Mouse (Mus musculus): Measurements from ENCODE around the gene Gm30191.

Gene Gm30191

GRCm38 (mm10) chr4:134246719-134247258 lies at the start of gene Gm30191:
Gene Gm30191 (plus strand): TSS chr4:134246935.
- 65% methylated on average over 7 of the region's 7 CpGs for WGBS

DNA sequence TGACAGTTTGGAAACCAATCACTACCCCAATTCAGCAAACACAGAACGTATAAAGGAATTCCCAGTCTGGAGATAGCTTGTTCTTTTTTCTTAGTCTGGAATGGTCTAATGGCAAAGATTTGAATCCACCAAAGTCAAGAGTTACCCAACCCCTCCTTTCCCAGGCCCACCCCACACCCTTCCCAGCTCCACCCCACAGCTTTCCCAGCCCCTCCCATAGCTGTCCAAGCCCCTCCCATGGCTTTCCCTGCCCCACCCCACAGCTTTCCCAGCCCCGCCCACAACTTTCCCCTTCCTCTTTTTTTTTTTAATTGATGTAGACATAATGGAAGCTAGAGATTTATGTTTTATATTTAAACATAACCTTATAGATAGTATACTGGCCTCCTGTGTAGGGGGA lies 47.4 kb upstream of the Gm30191 start:
- WGBS, result 90% methylated on average over 2 of the region's 2 CpGs

GRCm38 (mm10) chr4:134202904-134203303 lies 43.8 kb upstream of the Gm30191 start, which contains the start of gene Gm7534:
Gene Gm7534 (minus strand): TSS chr4:134203004.
- WGBS, result 94% methylated on average over 4 of the region's 4 CpGs

DNA sequence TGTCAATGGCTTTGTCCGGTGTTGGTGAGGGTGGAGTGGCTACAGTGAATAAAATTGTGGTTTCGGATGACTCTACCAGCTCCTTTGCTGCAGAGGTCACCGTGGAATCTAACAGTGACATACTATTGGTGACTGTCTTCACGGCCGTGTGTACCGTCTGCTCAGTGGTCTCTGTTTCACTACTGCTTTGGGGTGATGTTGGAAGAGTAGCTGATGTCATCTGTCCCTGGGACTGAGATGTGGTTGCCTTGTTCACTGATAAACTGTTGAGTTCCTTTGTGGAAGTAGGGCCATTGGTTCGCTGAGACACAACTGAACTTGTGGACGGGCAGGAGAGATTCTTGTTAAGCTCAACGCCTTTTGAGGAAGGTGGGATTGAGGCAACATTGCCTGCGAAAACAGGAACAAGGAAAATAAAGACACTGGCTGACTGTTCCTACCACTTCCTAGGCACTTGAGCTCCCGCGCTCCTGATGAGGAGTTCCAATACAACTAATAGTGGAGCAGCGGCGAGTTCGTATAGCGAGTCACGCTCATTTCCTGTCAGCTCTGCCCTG lies 43.3 kb upstream of the Gm30191 start:
- WGBS, result 88% methylated on average over 17 of the region's 17 CpGs

DNA sequence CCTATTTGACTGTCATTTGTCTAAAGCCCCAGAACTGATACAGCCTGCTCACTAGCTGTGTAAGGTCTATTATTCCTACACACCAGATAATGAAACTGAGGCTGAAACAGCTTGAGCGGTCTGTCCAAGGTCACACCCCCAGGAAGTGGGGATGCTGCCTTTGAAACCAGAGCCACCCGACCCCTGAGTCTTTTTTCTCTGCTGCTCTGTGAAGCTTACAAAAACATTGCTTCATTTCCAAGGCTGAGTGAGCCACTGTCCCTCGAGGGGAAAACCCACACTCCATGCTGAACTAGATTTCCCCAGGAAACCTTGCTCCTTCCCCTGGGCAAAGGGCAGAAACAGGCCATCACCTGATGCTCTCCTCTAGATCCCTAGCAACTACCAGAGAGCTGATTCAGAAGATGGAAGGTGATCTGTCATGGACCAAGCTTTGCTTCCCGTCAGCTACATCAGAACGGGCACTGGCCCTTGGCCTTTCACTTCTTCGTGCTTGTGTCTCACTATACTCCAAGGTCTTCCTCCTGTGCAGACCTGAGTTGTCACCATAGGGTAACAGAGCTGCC lies 40.2 kb upstream of the Gm30191 start:
- WGBS, result 73% methylated on average over 6 of the region's 6 CpGs

GRCm38 (mm10) chr4:134222793-134223600 lies 23.7 kb upstream of the Gm30191 start:
- WGBS, result 75% methylated on average over 11 of the region's 11 CpGs

- 74% methylated on average over 8 of the region's 8 CpGs for WGBS
Observed at GRCm38 (mm10) chr4:134227194-134227593, 19.5 kb upstream of the Gm30191 start, which contains the start of gene Catsper4. Gene Catsper4 (minus strand): TSS chr4:134227383.

- 61% methylated on average over 8 of the region's 8 CpGs for WGBS
Observed at GRCm38 (mm10) chr4:134230431-134230830, 16.3 kb upstream of the Gm30191 start.

GRCm38 (mm10) chr4:134234876-134235275 lies 11.9 kb upstream of the Gm30191 start:
- WGBS, result 88% methylated on average over 5 of the region's 5 CpGs

DNA sequence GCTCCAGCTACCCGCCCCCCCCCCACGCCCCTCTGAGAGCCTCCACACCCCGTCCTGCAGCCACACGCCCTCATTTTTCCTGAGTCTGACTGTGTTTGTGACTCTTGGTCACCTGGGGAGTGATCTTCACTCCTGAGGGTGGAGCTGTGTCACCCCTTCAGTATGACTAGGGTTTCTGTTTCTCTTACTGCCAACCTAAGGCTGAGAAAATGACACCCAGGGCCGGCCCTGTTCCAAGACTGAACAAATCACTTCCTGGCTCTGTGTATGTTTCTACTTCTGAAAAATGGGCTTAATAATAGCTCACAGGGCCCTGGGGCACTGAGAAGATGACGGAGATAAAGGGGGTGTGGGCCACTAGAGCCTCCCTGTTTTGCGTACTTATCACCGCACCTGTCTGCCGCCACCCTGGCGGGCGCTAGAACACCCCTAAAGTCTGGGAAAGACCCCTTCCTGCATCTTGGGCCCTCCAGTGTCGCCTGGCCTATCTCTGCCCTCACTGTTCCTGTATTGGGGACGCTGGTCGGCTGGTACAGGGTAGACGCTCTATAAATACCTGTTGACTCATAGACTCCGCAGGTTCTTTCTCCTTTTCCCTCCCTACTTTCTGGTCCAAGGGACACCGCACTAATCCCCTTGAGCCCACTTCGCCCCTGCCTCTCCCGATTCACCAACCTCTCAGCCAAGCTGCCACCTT lies 9.0 kb upstream of the Gm30191 start:
- 52% methylated on average over 19 of the region's 19 CpGs for WGBS

- 4% methylated on average over 18 of the region's 18 CpGs for WGBS
Observed at GRCm38 (mm10) chr4:134238279-134238651, 8.5 kb upstream of the Gm30191 start, which contains the start of gene Cnksr1. Gene Cnksr1 (minus strand): TSS chr4:134238399.

DNA sequence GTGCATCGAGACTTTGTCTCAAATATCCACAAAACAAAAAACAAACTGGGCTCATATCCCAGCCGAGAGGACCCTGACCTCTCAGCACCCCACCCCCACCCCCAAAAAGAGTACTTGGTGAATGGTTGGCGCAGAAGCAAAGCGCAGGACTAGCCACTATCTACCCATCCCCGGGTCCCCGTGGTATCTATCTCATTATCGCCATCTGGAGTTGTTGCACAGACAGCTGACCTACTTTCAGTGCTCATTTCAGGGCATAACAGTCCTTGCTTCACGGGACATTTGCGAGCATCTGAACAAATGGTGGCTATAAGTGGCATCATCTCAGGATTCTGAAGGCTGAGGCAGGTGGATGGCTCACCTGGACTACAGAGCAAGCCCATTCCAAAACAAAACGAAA lies 8.0 kb upstream of the Gm30191 start:
- WGBS, result 9% methylated on average over 10 of the region's 10 CpGs

DNA sequence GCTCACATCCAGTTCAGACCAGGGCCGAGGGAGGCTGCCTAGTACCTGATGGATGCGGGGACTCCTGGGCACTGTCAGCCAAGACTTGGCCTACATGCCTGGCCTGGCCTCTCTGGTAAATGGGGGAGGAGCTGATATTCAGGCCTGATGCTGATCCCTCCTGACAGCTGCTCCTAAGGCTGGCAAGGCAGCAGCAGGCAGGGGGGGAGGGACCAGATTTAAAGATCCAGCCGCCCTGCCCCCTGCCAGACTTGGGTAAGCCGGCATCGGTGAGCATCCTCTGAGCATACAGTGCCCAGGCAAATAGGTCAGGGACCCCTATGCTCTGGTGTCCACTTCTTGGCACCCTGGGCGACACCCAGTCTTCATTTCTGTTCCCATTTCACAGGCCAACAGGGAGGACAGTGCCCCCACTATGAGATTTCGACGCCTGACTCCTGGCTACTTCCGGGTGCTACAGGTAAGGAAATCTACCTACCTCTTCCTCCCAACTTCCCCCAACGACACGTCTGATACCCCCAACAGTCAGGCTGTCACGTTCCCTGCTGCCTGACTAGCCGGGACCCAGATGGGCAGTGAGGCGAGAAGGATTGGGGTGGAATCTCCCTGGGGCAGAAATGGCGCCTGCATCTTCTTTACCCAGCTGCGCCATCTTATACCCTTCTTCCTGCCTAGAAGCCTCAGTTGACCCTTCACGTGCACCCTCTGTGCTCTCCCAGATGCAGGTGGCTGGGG lies 3.1 kb upstream of the Gm30191 start, which contains the start of gene E130218I03Rik:
E130218I03Rik (plus strand) TSS at position 147 of the 735 bp plus-strand sequence.
- WGBS, result 96% methylated on average over 17 of the region's 17 CpGs

DNA sequence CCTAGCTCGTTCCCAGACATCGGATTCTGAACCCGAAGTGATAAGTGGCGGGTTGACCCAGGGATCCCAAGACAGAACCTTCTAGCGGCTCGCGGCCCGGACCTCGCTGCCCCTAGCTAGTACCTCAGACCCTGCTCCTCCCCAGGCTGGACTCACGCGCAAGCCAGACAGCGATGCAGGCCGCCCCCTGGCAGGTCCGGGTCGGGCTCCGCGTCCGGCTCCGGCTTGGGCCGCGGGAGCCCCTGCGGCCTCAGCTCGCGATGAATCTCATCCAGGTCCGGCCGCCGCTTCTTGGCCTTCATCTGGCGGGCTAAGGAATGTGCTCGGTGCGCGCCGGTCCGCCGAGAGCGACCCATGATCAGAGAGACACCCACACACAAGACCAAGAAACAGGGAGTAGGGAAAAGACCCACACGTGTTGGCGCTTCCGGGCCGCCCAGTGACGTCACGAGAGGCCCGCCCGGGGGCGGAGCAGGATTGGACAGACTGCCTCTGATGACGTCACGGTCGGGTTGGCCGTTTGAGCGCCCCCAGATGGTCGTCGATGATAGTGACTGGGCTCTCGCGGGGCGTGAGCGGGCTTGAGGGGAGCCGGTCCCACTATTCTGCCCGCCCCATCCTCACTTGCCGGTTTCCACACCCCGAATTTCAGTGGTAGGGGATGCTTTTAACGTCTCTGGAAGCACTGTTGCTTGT lies 1.4 kb upstream of the Gm30191 start, which contains the start of gene Zfp593:
Zfp593 (minus strand) TSS at position 445 of the 696 bp plus-strand sequence.
- under 1% methylated on average over 60 of the region's 60 CpGs for WGBS

DNA sequence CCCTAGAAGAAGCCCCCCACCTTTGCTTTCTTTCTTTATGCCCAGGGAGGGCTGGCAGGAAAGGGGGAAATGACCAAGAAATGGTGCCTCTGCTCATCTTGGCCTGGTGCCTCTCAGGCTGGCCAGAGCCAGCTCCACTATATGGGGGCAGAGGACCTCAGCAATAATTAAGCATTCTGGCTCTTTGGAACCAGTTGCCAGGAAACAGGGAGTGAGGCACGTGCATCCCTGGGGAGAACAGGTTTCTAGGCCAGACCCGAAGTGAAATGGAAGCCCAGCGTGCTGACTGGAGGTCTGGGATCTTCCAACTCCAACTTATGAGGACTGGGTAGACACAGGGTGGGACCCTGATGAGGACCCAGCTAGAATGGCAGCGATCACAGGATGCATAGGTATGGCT lies 479 bp upstream of the Gm30191 start:
- WGBS, result 49% methylated on average over 4 of the region's 4 CpGs

GRCm38 (mm10) chr4:134249651-134250050 lies 2.9 kb downstream of the Gm30191 start:
- 2% methylated on average over 30 of the region's 30 CpGs for WGBS

DNA sequence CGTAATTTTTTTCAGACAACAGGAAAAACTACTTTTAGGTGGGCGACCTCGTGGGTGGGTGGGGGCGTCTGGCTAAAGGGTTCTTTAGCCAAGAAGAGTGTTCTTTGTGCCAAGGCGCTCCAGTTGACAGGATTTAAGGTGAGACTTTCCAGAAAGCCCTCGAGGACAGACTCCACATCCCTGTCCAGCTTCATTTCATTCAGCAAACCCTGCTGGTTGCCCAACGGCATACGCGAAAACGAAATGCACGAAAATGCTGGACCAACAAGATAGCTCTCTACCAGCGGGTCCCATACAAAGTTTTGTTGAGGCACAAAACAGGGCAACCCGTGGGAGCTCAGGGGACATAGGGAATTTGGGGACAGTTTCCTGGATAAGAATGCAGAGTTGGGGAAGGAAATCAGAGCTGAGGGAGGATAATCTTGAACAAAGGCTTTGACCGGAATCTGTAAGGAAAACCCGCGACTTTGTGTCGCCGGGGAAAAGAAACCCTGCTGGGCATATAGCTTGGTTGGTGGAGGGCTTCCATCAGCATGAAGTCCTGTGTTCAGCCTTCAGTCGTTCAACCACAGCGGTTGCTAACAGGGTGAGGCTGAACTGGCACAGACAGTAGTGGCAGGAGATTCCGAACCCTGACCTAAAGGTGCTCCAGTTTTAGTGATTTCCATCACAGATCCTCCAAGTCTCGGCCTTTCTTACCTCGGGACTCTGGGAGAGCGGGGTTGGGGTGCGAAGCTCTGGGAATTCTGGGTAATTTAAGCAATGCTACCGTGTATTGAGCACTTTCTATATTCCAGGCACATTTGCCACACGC lies 3.6 kb downstream of the Gm30191 start:
- WGBS, result 7% methylated on average over 27 of the region's 27 CpGs

- WGBS, result 3% methylated on average over 10 of the region's 10 CpGs
Observed at GRCm38 (mm10) chr4:134250930-134251240, 4.2 kb downstream of the Gm30191 start.

DNA sequence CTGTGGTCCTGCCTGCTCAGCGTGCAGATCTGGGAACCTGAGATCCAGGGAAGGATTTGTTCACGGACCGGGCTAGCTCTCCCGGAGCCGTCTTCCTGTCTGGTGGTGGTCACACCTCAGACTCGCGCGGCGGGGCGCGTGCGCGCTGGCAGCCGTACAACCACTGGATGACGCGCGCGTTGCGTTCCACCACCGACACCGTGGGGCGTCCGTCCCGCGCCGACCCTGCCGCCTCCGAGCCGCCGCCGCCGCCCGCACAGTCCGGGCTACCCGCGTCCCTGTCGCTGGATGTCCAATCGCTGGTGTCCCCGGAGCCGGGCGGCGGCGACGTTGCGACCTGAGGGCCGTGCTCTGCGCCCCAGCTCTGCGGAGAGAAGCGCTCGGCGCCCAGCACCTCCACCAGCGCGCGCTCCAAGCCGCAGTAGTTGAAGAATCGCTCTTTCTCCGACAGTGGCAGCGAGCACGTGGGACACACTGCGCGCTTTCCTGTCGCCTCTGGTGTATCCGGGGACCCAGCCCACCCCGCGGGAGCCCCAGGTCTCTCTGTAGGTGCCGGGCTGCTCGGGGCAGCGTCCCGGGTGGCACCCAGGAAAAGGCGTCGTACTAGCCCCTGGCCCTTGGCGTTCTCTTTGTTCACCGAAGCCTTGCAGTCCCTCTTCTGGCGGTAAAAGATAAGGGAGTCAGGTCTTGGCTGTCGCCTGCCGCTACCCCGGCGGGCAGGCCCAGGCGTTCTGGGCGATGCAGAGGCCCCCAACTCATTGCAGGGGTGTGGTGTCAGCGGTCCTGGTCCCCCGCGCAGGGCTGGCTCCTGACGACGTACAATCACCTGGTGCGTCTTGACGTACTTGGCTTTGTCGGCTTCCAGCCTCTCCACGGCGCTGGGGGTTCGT lies 4.8 kb downstream of the Gm30191 start:
- WGBS, result 2% methylated on average over 91 of the region's 91 CpGs

Data from cerebral cortex, adult 2 months (tissue).